11 mouse cellular contexts compared by ENCODE assay signal in genomic region chr2:30706036-30706435, GRCm38 (mm10).
A peak's percentile ranks its signal among the peaks of the same experiment; 100 is the strongest.
DNase-seq lines count a peak whose midpoint lies in the region; ATAC-seq and TF ChIP-seq lines count a peak whose summit lies in the region.
"Had no signal": no experiment of that assay in that cellular context is flagged by ENCODE, and none has a peak within 500 bp of the region (broad histone marks: within the 10 kb centered on the region; RNA-seq: fewer than 3 reads in every experiment).

No protein-coding gene starts in this region.

- no peaks in the 10 kb centered on the region for H3K27me3 ChIP-seq in hindbrain, embryonic 10.5 days (ENCODE audit: insufficient read depth, poor library complexity, severe bottlenecking)
- no peaks in the 10 kb centered on the region for H3K27me3 ChIP-seq in hindbrain, embryonic 11.5 days (ENCODE audit: control insufficient read depth, insufficient read depth, low read length)
- no peaks in the 10 kb centered on the region for H3K27me3 ChIP-seq in midbrain, embryonic 11.5 days (ENCODE audit: control insufficient read depth, insufficient read depth, low read length)
- no peaks in the 10 kb centered on the region for H3K27me3 ChIP-seq in midbrain, postnatal 0 days (ENCODE audit: insufficient read depth, low read length)
- no peaks in the 10 kb centered on the region for H3K27me3 ChIP-seq in stomach, embryonic 14.5 days (ENCODE audit: control insufficient read depth, insufficient read depth, low read length)

- peak; percentile 7 for DNase-seq in adrenal gland, postnatal 14 days
- no peak for DNase-seq in adrenal gland, postnatal 25 days
- no peak for DNase-seq in hindbrain, embryonic 10.5 days (ENCODE audit: low spot score)
- no peak for DNase-seq in hindbrain, embryonic 11.5 days (ENCODE audit: low spot score)
- DNase-seq in midbrain, embryonic 11.5 days (ENCODE audit: low spot score, missing footprints) = no peak
- no peak for DNase-seq in midbrain, postnatal 0 days (ENCODE audit: low spot score)
- DNase-seq in thymus, postnatal 14 days = no peak
- DNase-seq: gastrocnemius, postnatal 36 days; kidney, adult 8-10 months; left cerebral cortex, postnatal 4 days had no signal

- H3K36me3 ChIP-seq in hindbrain, embryonic 10.5 days = 0 out of 2 replicates have a peak, but pooled peaks cover 5% of the 10 kb centered on the region
- H3K36me3 ChIP-seq in hindbrain, embryonic 11.5 days (ENCODE audit: control insufficient read depth, insufficient read depth, low read length) = no peaks in the 10 kb centered on the region
- H3K36me3 ChIP-seq in midbrain, embryonic 11.5 days (ENCODE audit: control insufficient read depth, insufficient read depth, low read length) = no peaks in the 10 kb centered on the region
- no peaks in the 10 kb centered on the region for H3K36me3 ChIP-seq in midbrain, postnatal 0 days (ENCODE audit: insufficient read depth, low read length)
- no peaks in the 10 kb centered on the region for H3K36me3 ChIP-seq in stomach, embryonic 14.5 days (ENCODE audit: control insufficient read depth, insufficient read depth, low read length)

- no peak for TF ChIP-seq CTCF in midbrain, postnatal 0 days (IDR thresholded peaks at IDR 0.05)

- no peak overlapping the region for H3K4me2 ChIP-seq in hindbrain, embryonic 11.5 days (replicated peaks; ENCODE audit: low read depth, low read length)
- H3K4me2 ChIP-seq in midbrain, embryonic 11.5 days = no peak overlapping the region
- no peak overlapping the region for H3K4me2 ChIP-seq in midbrain, postnatal 0 days (ENCODE audit: low read depth, low read length, poor library complexity, severe bottlenecking)
- no peak overlapping the region for H3K4me2 ChIP-seq in stomach, embryonic 14.5 days (replicated peaks; ENCODE audit: low read depth, low read length)

- peak overlapping the region; percentile 99 for H3K27ac ChIP-seq in hindbrain, embryonic 10.5 days
- no peak overlapping the region for H3K27ac ChIP-seq in hindbrain, embryonic 11.5 days (ENCODE audit: low read depth, low read length)
- H3K27ac ChIP-seq in midbrain, embryonic 11.5 days (ENCODE audit: low read depth, low read length) = peak overlapping the region; percentile 11; the same call in 1 of the 2 replicates
- no peak overlapping the region for H3K27ac ChIP-seq in midbrain, postnatal 0 days (ENCODE audit: low read depth, low read length)
- peak overlapping the region; percentile 100; the same call in 1 of the 2 replicates for H3K27ac ChIP-seq in stomach, embryonic 14.5 days (ENCODE audit: low read length)

- no peak overlapping the region for H3K4me3 ChIP-seq in hindbrain, embryonic 10.5 days
- no peak overlapping the region for H3K4me3 ChIP-seq in hindbrain, embryonic 11.5 days (ENCODE audit: low read depth, low read length)
- no peak overlapping the region for H3K4me3 ChIP-seq in midbrain, embryonic 11.5 days (ENCODE audit: low read depth, low read length)
- no peak overlapping the region for H3K4me3 ChIP-seq in midbrain, postnatal 0 days (ENCODE audit: low read depth, low read length)
- H3K4me3 ChIP-seq in stomach, embryonic 14.5 days (ENCODE audit: low read depth, low read length) = no peak overlapping the region

- H3K9me3 ChIP-seq in hindbrain, embryonic 10.5 days = peaks cover 7% of the 10 kb centered on the region
- no peaks in the 10 kb centered on the region for H3K9me3 ChIP-seq in hindbrain, embryonic 11.5 days (ENCODE audit: control insufficient read depth, low read length)
- H3K9me3 ChIP-seq in midbrain, embryonic 11.5 days (ENCODE audit: control insufficient read depth, low read length) = peaks cover 5% of the 10 kb centered on the region; the same call in 1 of the 2 replicates
- H3K9me3 ChIP-seq in midbrain, postnatal 0 days (ENCODE audit: low read length) = no peaks in the 10 kb centered on the region
- H3K9me3 ChIP-seq in stomach, embryonic 14.5 days (ENCODE audit: control insufficient read depth, low read depth, low read length) = no peaks in the 10 kb centered on the region

- H3K9ac ChIP-seq in hindbrain, embryonic 11.5 days (ENCODE audit: low read depth, low read length) = no peak overlapping the region
- no peak overlapping the region for H3K9ac ChIP-seq in midbrain, embryonic 11.5 days (ENCODE audit: low read length)
- no peak overlapping the region for H3K9ac ChIP-seq in midbrain, postnatal 0 days (replicated peaks; ENCODE audit: low read length, poor library complexity, severe bottlenecking)
- H3K9ac ChIP-seq in stomach, embryonic 14.5 days (replicated peaks; ENCODE audit: low read depth, low read length) = no peak overlapping the region

- WGBS in hindbrain, embryonic 10.5 days = 57% methylated on average over 5 of the region's 5 CpGs
- WGBS in hindbrain, embryonic 11.5 days = 60% methylated on average over 5 of the region's 5 CpGs
- 70% methylated on average over 5 of the region's 5 CpGs for WGBS in midbrain, embryonic 11.5 days
- WGBS in midbrain, postnatal 0 days = 74% methylated on average over 5 of the region's 5 CpGs
- 70% methylated on average over 5 of the region's 5 CpGs for WGBS in stomach, embryonic 14.5 days

- peaks cover 67% of the 10 kb centered on the region for H3K4me1 ChIP-seq in hindbrain, embryonic 10.5 days (replicated peaks)
- H3K4me1 ChIP-seq in hindbrain, embryonic 11.5 days (replicated peaks; ENCODE audit: control insufficient read depth, insufficient read depth, low read length) = peaks cover 24% of the 10 kb centered on the region
- peaks cover 40% of the 10 kb centered on the region for H3K4me1 ChIP-seq in midbrain, embryonic 11.5 days (ENCODE audit: control insufficient read depth, insufficient read depth, low read length)
- peaks cover 19% of the 10 kb centered on the region for H3K4me1 ChIP-seq in midbrain, postnatal 0 days (ENCODE audit: insufficient read depth, low read length)
- H3K4me1 ChIP-seq in stomach, embryonic 14.5 days (ENCODE audit: control insufficient read depth, insufficient read depth, low read length) = peaks cover 46% of the 10 kb centered on the region

- ATAC-seq in hindbrain, embryonic 11.5 days (ENCODE audit: low FRiP score) = no peak
- no peak for ATAC-seq in midbrain, embryonic 11.5 days (ENCODE audit: low FRiP score)
- ATAC-seq in midbrain, postnatal 0 days (ENCODE audit: low FRiP score) = no peak
- no peak for ATAC-seq in stomach, embryonic 14.5 days (ENCODE audit: insufficient number of reproducible peaks, insufficient read depth, low FRiP score, low read depth)

Comparison
In these comparisons a context has a peak if more than half of its experiments do, and no peak if none do; other contexts are left out.
1. H3K27ac ChIP-seq: peak in hindbrain, embryonic 10.5 days (single experiment), midbrain, embryonic 11.5 days (single experiment) and stomach, embryonic 14.5 days (single experiment); none in hindbrain, embryonic 11.5 days (single experiment) and midbrain, postnatal 0 days (single experiment).